Mouse (Mus musculus) lung, embryonic 16.5 days (tissue): ENCODE measurements around the gene Ipo13. TPM values are rescaled to one million over a fixed set of nuclear protein-coding genes. Genes with fewer than 3 reads are reported as not detected.

Source experiments
- ATAC-seq: fragments of 200-750 bp; cut with Nextera tagmentation; 2 replicates; pipeline ENCODE4 v1.8.0; 2017; ENCODE audit warnings: low read depth, mild to moderate bottlenecking, moderate library complexity
- H3K27ac ChIP-seq: fragments of 300-500 bp; sonication (generic); 2 replicates; pipeline ENCODE4 v1.5.1; 2014; ENCODE audit warnings: mild to moderate bottlenecking, control low read depth, low read length
- H3K27me3 ChIP-seq: fragments of 300-500 bp; sonication (generic); 2 replicates; pipeline ENCODE4 v1.6.1; 2014; ENCODE audit warnings: low read depth, low read length, mixed read lengths; ENCODE audit not compliant: control insufficient read depth, insufficient read depth
- H3K36me3 ChIP-seq: fragments of 300-500 bp; sonication (generic); 2 replicates; pipeline ENCODE4 v1.6.1; 2014; ENCODE audit warnings: low read length; ENCODE audit not compliant: control insufficient read depth, insufficient read depth
- H3K4me1 ChIP-seq: fragments of 300-500 bp; sonication (generic); replicated peaks from 2 replicates; pipeline ENCODE4 v1.6.1; 2014; ENCODE audit warnings: low read length, mixed read lengths; ENCODE audit not compliant: control insufficient read depth, insufficient read depth
- H3K4me2 ChIP-seq: fragments of 300-500 bp; sonication (generic); 2 replicates; pipeline ENCODE4 v1.6.1; 2014; ENCODE audit warnings: low read depth, low read length, control low read depth
- H3K4me3 ChIP-seq: fragments of 300-500 bp; sonication (generic); 2 replicates; pipeline ENCODE4 v1.5.1; 2014; ENCODE audit warnings: mild to moderate bottlenecking, low read length, control low read depth
- H3K9ac ChIP-seq: fragments of 300-500 bp; sonication (generic); 2 replicates; pipeline ENCODE4 v1.6.1; 2014; ENCODE audit warnings: low read length, control low read depth
- H3K9me3 ChIP-seq: fragments of 300-500 bp; sonication (generic); 2 replicates; pipeline ENCODE4 v1.6.1; 2016; ENCODE audit warnings: low read length; ENCODE audit not compliant: control insufficient read depth
- WGBS: fragments of 180-500 bp; shearing (Covaris S2); extraction: QIAGEN DNeasy Blood & Tissue Kit; methylation state at CpG from one replicate; pipeline ENCODE4 v1.1.7; 2014; 5-methylcytosine and 5-hydroxymethylcytosine counted together
- polyA plus RNA-seq: library from polyadenylated mRNA; unstranded; fragments of >200 nt; fragmentation: Nextera tagmentation; extraction: Ambion mirVana; gene quantifications from 2 replicates; pipeline ENCODE4 v1.2.1, GENCODE M21; 2015

Gene Ipo13
- polyA plus RNA-seq, 1 experiment from 2014 or later, result 41.5 TPM

DNA sequence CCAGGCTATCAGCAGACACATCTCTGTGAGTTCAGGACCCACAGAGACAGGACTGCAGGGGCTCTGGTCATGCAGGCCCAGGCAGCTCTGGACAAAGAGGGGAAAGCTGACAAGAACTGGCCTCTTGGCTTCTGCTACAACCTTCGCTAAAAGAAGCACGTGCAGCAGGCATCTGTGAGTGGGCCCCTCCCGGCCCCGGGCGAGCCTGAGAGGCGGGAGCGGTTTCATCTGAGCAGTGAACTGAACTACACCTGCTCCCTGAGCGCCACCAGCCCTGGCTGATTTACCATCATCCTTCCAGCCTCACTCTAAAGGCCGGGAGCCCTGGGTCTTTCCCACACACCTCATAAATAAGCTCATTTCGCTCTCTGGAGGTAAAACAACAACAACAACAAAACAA lies 36.5 kb downstream of the Ipo13 start:
- no peaks in the 10 kb centered on the region for H3K9me3 ChIP-seq
- H3K36me3 ChIP-seq, result peaks cover 9% of the 10 kb centered on the region
- H3K27me3 ChIP-seq, result no peaks in the 10 kb centered on the region
- H3K4me3 ChIP-seq, result no peak overlapping the region
- peaks cover 5% of the 10 kb centered on the region for H3K4me1 ChIP-seq
- no peak overlapping the region for H3K27ac ChIP-seq
- no peak for ATAC-seq
- 58% methylated on average over 10 of the region's 10 CpGs for WGBS
- H3K9ac ChIP-seq, result no peak overlapping the region
- no peak overlapping the region for H3K4me2 ChIP-seq

DNA sequence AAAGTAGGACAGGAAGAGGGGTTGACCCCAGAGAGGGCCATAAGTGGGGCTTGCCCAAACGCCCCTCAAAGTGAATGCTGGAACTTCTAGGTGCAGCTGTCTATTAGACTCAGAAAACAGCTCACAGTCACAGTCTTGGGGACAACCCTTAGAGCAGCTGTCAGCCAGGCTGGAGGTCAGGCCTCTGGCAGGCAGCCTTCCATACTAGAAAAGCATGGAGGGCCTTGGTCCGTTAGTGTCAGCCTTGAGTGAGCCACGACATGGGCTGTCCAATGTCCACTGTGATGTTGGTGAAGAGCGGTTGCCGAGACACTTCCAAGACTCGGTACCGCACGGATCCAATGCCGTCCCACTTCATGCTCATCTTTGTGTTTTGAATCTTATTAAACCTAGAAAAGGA lies 41.2 kb downstream of the Ipo13 start:
- no peaks in the 10 kb centered on the region for H3K9me3 ChIP-seq
- ATAC-seq, result no peak
- H3K27ac ChIP-seq, result no peak overlapping the region
- H3K27me3 ChIP-seq, result no peaks in the 10 kb centered on the region
- H3K36me3 ChIP-seq, result peaks cover 9% of the 10 kb centered on the region
- H3K4me2 ChIP-seq, result no peak overlapping the region
- WGBS, result 84% methylated on average over 9 of the region's 9 CpGs
- H3K4me3 ChIP-seq, result no peak overlapping the region
- no peak overlapping the region for H3K9ac ChIP-seq
- H3K4me1 ChIP-seq, result peaks cover 6% of the 10 kb centered on the region; the same call in 1 of the 2 replicates

DNA sequence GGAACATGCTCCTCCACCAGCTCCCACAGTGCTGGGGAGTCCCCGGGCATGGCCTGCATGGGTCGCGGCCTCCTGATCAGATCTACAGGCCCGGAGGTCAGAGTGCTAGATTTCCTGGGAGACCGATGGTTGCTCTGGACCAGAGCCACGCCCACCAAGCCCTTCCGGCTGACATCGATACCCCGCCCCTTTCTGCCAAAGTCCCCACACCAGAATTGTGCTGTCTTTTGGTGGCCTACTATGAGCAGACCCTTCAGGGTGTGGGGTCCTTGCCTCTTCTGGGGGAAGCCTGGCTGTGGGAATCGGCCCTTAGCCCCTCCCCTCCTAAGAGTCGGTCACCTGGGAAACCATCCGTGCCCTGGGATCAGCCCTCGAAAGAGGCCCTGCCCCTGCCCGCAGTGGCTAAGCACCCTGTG lies 42.3 kb downstream of the Ipo13 start, which contains the start of gene Ccdc24:
Ccdc24 (minus strand) TSS at position 87 of the 416 bp plus-strand sequence.
- peak within 1 kb of the TSS; percentile 36 for H3K4me3 ChIP-seq
- ATAC-seq, result 0 out of 2 replicates have a peak, but pooled peaks have one; percentile 32
- WGBS, result 8% methylated on average over 14 of the region's 14 CpGs
- no peak within 1 kb of the TSS for H3K27ac ChIP-seq
- H3K36me3 ChIP-seq, result peaks cover 9% of the 10 kb centered on the region
- H3K27me3 ChIP-seq, result peaks cover under 1% of the 10 kb centered on the region; the same call in 1 of the 2 replicates
- H3K4me1 ChIP-seq, result peaks cover 6% of the 10 kb centered on the region; the same call in 1 of the 2 replicates
- H3K9me3 ChIP-seq, result no peaks in the 10 kb centered on the region
- peak within 1 kb of the TSS; percentile 47 for H3K9ac ChIP-seq
- peak within 1 kb of the TSS; percentile 52 for H3K4me2 ChIP-seq

DNA sequence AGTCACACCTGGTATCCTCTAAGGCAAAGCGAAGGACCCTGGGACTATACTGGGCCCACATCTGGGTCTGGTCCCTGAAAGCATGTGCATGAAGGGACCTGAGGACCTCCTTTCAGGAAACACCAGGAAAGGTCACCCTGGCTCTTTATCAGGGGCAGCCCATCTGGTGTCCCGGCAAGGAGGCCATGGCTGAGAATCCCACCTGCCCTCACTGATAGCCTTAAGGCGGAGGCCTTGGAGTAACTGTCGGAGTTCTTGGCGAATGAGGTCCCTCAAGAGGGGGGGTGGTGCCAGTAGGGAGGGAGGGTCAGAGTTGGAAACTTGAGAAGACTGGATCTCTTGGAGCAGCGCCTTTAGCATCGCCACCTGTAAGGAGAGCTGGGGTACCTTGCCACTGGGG lies 43.0 kb downstream of the Ipo13 start:
- 42% methylated on average over 7 of the region's 7 CpGs for WGBS

DNA sequence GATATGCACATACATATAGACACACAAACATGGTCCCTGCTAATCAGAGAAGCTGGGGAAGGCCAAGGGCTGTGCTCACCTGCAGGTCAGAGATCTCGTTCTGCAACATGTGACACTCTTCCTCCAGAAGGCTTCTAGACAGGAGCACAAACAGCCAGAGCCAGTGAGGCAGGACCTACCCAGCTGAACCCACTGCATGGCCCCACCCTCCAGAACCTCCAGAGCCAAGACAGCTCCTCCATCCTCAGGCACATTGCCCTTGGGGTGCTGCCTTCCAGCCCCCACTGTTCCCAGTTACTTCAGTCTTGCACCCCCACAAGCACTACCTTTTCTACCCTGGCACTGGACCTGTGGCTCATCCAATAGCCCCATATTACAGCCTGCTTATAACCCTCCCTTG lies 44.4 kb downstream of the Ipo13 start:
- no peak overlapping the region for H3K9ac ChIP-seq
- peaks cover 4% of the 10 kb centered on the region; the same call in 1 of the 2 replicates for H3K27me3 ChIP-seq
- H3K4me3 ChIP-seq, result no peak overlapping the region
- no peak for ATAC-seq
- H3K9me3 ChIP-seq, result no peaks in the 10 kb centered on the region
- H3K4me2 ChIP-seq, result no peak overlapping the region
- H3K27ac ChIP-seq, result no peak overlapping the region
- H3K36me3 ChIP-seq, result 0 out of 2 replicates have a peak, but pooled peaks cover 4% of the 10 kb centered on the region
- peaks cover 17% of the 10 kb centered on the region for H3K4me1 ChIP-seq
- 35% methylated on average over 1 of the region's 1 CpGs for WGBS

More for the DNA sequence above, 43.0 kb downstream of the Ipo13 start:
- Histone ChIP-seq H3K9me3 (no peaks in the 10 kb centered on the region), H3K4me2 (no peak overlapping the region), H3K27me3 (peaks cover 4% of the 10 kb centered on the region; the same call in 1 of the 2 replicates), H3K4me3 (no peak overlapping the region), H3K27ac (no peak overlapping the region), H3K36me3 (peaks cover 5% of the 10 kb centered on the region; the same call in 1 of the 2 replicates), H3K4me1 (peaks cover 7% of the 10 kb centered on the region; the same call in 1 of the 2 replicates), H3K9ac (no peak overlapping the region)
- ATAC-seq, result 0 out of 2 replicates have a peak, but pooled peaks have one; percentile 9

DNA sequence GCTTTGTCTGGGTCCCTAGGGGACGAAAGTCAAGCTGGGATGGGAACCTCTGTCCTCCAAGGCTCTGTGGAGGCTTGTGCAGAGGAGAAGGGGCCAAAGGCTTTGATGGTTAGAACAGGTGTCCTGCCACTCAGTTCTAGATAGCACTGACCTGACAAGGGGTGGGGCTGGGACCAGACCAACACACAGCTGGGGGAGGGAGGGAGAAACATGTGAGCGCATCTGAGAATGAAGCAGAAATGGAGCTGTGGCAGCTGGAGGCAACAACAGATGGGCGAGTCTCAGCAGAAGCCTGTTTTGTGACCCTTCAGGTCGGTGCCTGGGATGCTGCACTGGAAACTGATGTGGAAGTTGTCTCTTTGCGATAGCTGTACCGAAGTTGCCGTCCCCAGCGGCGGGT lies 45.5 kb downstream of the Ipo13 start:
- 62% methylated on average over 9 of the region's 9 CpGs for WGBS
- no peak for ATAC-seq
- Histone ChIP-seq H3K27me3 (peaks cover 4% of the 10 kb centered on the region; the same call in 1 of the 2 replicates), H3K9ac (no peak overlapping the region), H3K9me3 (no peaks in the 10 kb centered on the region), H3K4me1 (peaks cover 17% of the 10 kb centered on the region), H3K36me3 (0 out of 2 replicates have a peak, but pooled peaks cover 3% of the 10 kb centered on the region), H3K27ac (no peak overlapping the region), H3K4me3 (no peak overlapping the region), H3K4me2 (no peak overlapping the region)

DNA sequence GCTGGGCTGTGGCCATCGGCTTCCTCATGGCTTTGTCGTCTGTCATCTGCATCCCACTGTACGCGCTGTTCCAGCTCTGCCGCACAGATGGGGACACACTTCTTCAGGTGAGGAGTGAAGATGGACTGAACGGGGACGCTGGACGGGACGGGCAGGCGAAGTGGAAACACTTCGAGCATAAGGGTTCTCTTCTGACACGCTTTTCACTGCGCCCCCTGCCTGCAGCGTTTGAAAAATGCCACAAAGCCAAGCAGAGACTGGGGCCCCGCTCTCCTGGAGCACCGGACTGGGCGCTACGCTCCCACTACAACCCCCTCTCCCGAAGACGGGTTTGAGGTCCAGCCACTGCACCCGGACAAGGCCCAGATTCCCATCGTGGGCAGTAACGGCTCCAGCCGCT lies 47.0 kb downstream of the Ipo13 start:
- Histone ChIP-seq H3K27me3 (peaks cover 4% of the 10 kb centered on the region; the same call in 1 of the 2 replicates), H3K27ac (no peak overlapping the region), H3K4me1 (peaks cover 17% of the 10 kb centered on the region), H3K9ac (no peak overlapping the region), H3K9me3 (no peaks in the 10 kb centered on the region), H3K4me2 (peak overlapping the region; percentile 16; the same call in 1 of the 2 replicates), H3K36me3 (no peaks in the 10 kb centered on the region), H3K4me3 (peak overlapping the region; percentile 14; the same call in 1 of the 2 replicates)
- peak; percentile 37; the same call in 1 of the 2 replicates for ATAC-seq
- 15% methylated on average over 24 of the region's 24 CpGs for whole genome bisulfite sequencing

DNA sequence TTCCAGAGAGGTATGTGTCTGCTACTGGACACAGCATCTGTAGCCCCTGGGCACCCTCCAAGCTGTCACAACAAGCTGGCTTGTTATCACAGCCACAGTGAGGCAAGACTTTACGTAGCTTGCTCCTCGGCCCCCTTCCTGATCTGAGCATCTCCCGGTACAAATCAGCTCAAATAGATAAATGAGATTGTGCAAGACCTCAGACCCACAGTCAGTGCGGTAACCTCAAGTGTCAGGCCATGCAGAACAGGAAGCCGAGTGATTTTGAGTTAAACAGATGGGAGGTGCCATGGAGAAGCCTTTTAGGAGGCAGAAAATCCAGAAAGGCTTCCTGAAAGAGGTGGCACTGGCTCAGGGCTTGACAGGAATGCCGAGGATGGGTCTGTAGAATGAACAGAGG lies 47.8 kb downstream of the Ipo13 start:
- H3K27ac ChIP-seq, result no peak overlapping the region
- H3K9me3 ChIP-seq, result no peaks in the 10 kb centered on the region
- no peak for ATAC-seq
- no peaks in the 10 kb centered on the region for H3K36me3 ChIP-seq
- no peak overlapping the region for H3K4me3 ChIP-seq
- no peak overlapping the region for H3K4me2 ChIP-seq
- 45% methylated on average over 6 of the region's 6 CpGs for WGBS
- H3K9ac ChIP-seq, result no peak overlapping the region
- peaks cover 4% of the 10 kb centered on the region; the same call in 1 of the 2 replicates for H3K27me3 ChIP-seq
- H3K4me1 ChIP-seq, result peaks cover 12% of the 10 kb centered on the region

DNA sequence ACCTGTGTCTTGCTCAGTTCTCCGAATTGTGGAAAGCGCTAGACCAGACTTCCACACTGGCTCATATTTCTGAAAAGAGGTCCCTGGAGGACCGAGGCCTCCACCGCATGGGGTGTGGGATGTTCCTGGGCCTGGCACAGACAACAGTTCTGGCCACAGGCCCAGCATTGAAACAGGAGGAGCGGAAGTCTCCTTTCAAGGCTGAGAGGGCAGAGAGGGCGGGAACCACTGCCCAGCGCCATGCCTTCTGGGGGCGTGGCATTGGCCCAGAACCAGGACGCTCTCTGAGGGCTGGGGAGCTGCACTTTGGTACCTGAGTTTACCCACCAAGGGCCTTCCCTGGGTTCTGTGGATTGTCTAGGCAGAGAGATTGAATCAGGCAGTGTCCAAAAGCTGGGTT lies 48.7 kb downstream of the Ipo13 start:
- Histone ChIP-seq H3K27me3 (peaks cover 4% of the 10 kb centered on the region; the same call in 1 of the 2 replicates), H3K9me3 (no peaks in the 10 kb centered on the region), H3K4me2 (no peak overlapping the region), H3K4me1 (peaks cover 12% of the 10 kb centered on the region), H3K36me3 (no peaks in the 10 kb centered on the region), H3K27ac (peak overlapping the region; percentile 13; the same call in 1 of the 2 replicates), H3K4me3 (no peak overlapping the region), H3K9ac (no peak overlapping the region)
- WGBS, result 31% methylated on average over 9 of the region's 9 CpGs
- peak; percentile 71 for ATAC-seq
